Mouse (Mus musculus) c-Kit-positive CD71-negative TER-119-negative erythroid progenitor cells, embryonic 14.5 days (primary cell): ENCODE results near the gene Mrps5.

Source experiments
- DNase-seq: peaks from one replicate; pipeline ENCODE4 v3.0.0-alpha.2; 2013; ENCODE audit warnings: low read depth

Gene Mrps5

DNA sequence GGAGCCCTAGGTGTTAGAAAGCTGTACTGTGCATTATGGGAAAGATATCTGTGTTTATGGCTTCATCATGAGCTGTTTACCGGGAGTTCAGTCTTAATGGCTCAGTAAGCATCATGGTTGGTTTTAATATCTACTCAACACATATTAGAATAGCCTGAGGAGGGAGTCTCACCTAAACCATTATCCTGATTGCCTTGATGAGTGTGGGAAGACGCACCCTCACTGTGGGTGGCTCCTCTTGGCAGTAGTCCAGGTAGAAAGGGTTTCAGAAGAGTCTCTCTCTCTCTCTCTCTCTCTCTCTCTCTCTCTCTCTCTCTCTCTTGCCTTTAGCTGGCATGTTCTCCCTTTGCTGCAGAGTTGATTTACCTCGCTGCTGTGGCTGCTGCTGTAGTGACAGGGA lies 35.0 kb downstream of the Mrps5 start:
- no peak for DNase-seq

DNA sequence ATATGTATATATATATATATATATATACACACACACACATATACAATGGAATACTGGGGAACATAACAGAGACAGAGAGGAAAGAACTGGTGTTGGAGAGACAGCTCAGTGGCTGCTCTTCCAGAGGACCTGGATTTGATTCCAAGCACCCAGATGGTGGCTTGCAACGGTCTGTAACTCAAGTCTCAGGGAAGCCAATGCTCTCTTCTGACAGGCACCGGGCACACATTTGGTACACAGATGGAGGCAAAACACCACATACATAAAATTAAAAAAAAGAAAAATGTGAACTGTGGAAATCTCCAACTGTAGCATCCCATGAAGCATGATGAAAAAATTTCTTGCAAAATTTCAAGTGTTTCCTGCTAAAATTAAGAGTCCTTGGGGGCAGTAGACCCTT lies 37.8 kb downstream of the Mrps5 start:
- DNase-seq = no peak

DNA sequence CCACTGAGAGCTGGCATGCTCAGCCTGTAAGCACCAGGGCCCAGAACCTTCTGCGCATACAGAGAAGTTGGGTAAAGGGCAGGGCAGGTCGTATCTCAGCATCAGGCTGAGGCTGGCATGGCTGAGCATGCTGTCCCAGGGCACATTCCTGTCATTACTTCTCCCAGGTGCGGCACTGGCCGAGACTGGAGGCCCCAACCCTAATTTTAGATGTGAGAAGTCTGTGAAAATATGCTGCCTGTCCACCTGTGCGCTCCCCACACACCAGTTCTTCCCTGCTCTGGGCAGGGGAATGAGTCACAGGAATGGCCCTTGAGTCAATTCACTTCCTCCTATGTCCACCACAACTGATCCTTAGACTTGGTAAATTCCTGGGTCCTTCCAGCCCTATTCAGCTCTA lies 38.6 kb downstream of the Mrps5 start:
- DNase-seq = no peak

DNA sequence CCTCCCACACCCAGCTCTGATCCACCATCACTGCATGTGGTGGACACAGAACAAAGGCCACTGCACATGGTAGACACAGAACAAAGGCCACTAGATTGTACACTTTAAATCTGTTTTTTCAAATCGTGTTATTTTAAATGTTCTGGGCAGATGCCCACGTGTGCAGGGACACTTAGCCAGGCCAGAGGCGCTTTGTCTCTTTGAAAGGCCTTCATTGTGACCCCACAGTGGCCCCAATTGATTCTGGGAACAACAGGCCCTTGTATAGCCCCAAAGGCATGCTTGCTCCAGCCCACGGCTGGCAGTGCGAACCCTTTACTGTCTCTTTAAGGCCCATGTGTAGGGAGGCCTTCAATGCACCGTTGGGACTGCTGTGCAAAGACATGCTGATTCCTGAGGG lies 40.3 kb downstream of the Mrps5 start:
- DNase-seq = no peak

DNA sequence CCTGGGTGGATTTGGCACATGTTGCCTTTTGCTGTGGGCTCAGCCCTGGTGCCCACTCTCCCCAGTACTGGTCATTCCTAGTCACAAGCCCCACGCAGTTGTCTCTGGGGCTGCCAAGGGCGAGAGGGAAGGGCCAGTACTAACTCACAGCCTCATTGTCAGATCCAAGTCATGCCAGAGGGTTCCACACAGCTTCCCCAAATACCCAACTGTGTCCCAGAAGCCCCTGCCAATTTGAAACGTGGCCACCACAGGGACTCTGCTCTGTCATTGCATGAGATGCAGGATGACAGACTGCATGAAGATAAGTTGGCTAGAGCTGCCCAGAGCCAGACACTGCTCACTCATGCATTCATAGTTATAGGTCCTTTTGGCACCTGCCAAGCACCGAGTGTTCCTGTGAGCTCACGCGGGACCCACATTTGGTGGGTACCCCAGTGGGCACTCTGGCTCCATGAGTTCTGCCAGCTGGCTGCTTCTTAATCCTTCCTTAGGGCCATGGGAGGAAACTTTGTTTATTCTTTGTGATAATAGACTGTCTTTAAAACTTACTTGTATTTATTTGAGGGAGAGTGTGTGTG lies 41.1 kb downstream of the Mrps5 start:
- DNase-seq = no peak

DNA sequence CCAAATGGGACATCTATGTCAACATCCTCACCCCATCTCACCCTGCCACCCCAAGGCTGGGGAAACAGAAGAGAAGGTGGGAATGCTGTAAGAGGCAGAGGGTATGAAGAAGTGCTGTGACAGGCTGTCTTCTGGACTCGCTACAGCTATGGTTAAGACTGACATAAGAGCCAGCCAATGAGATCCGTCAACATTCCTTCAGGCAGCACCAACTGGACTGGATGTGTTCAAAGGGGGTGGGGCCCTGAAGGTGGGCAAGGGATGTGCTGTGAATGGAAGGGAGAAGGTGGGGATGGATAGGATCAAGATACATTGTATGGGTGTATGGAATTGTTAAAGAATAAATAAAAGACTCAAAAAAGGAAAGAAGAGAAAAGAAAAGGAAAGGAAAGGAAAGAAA lies 45.6 kb downstream of the Mrps5 start:
- no peak for DNase-seq

DNA sequence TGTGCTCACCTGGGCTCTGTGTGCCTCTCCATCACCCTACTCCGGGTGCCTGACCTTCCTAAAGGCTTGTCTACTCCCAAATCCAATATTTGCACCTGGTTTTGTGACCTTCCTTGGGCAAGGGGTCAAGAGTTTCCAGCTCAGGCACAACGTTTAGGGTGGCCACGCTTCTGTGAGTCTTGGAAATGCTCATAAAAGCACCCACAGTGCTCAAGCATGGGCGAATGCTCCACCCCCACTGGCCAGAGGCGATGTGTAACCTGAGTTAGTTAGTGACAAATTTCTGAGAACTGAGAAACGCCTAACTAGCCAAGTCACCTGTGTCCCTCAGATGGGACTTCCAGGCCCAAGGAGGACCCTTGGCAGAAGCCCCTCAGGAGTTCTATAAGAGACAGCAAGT lies 48.6 kb downstream of the Mrps5 start:
- DNase-seq = no peak

DNA sequence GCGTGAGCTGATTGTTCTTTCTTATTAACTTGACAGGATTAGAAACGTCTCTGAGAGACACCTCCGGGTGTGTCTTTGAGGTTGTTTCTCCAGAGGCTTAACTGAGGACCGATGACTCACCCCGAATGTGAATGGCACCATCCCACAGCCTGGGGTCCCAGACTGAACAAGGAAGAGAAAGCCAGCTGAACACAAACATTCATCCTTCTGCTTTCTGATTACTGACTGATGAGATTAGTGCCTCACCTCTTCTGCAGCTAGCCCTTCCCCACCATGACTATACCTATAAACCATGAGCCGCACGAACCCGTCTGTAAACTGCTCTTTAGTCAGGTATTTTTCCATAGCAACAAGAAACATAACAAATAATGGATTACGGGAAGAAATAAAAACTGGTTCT lies 52.0 kb downstream of the Mrps5 start:
- no peak for DNase-seq

DNA sequence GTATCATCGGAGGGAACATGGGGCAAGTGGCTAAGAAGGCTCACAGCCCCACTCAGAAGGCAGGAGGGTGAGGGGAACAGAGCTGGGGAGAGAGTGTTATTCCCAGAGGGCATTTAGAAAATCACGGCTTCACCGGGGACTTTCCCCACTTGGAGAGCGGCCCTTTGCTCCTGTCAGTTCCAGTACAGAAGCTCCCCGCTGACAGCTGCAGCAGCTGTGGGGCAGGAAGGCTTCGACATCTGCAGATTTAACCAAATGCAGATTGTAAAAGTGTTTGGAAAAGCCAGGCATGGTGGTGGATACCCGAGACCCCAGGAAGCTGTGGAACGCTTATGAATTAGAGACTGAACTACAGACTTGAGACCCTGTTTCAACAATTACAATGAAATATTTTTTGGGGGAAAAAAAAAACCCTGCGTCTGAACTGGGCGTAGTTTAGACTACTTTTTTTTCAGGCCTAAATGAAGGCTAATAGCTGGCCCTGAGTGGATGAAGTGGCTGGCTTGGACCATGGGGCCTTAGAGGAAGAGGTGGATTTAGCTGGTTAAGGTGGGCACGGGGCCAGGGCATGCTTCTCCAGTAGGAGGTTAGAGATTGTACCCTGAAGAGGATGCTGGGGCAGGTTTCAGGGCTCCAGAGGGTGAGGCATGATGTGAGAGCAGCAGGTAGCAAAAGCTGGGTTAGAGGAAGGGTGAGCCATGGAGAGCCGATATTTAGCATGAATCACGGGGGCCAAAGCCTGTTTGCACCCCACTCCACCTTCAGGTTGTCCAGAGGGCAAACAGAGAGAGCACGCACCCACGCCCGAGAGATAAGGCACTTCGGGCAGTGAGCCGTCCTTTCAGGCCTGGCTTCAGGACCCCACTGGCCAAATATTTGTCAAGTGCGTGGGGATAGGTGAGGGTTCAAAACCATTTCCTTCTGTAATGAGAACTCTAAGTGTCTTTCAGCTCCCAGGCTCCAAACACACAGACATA lies 57.0 kb downstream of the Mrps5 start:
- no peak for DNase-seq

DNA sequence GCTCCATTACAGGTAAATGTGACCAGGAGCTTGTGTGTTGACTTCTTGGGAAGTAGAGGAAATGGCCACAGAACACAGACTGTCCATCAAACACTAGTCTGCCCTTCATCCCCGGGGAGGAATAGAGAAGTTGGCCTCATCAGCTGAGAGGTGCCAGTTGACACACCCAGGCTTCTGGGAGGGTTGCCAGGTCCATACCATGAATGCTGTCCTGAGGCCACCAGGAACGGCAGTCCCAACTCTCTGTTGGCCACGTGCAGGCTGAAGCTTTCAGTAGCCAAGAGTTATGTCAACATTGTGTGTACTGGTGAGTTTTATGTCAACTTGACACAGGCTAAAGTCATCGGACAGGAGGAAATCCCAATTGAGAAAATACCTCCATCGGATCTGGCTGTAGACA lies 59.9 kb downstream of the Mrps5 start:
- DNase-seq = no peak

DNA sequence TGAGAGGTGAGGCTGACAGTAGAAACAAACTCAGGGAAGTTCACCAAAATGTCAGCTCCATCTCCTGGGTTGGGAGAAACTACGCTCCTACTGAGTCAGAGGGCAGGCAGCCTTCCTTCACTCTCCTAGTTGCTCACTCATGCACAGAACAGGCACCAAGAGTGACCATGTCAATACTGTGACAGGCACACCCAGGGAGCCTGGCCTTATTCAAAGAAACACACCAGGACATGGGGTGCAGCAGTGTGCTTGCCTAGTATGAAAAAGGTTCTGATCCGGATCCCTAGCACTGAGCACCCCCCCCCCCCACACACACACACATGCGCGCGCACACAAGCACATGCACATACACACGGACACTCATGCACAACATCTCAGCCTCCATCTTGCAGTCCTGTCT lies 61.1 kb downstream of the Mrps5 start:
- DNase-seq = no peak

DNA sequence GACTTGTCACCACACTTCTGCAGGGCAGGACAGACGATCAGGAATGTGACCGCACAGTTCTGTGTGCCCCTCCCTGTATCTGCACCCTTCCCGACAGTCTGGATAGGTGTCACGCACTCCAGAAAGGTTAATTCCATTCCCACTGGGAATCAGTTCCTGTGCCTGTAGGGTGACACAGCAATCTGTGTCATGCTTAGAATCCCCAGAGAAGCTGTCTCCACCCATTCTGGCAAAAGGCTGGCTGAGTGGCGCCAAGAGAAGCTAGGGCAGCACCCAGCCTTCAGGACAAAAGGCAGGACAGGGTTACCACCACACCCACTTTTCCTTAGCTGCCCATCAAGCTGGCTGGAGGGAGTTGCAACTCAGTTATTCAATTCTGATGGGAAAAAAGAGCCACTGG lies 62.9 kb downstream of the Mrps5 start:
- no peak for DNase-seq

DNA sequence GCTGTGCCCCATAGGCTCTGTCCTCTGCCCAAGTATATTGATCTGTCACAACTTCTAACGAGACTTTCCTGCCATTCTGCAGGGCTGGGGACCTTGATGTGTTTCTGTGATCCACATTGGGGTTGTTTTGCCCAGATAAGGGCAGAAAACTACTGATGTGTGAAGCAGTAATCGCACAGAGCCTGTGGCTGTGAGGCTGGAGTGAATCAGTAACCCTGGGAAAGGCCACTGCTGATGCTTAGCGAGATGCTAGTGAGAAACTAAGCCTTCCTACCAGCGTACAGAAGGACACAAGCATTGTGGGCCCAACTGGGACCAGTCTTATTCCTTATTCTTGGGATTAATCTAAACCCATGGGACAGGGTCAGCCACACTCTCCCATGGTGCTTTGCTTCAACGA lies 64.6 kb downstream of the Mrps5 start:
- no peak for DNase-seq

DNA sequence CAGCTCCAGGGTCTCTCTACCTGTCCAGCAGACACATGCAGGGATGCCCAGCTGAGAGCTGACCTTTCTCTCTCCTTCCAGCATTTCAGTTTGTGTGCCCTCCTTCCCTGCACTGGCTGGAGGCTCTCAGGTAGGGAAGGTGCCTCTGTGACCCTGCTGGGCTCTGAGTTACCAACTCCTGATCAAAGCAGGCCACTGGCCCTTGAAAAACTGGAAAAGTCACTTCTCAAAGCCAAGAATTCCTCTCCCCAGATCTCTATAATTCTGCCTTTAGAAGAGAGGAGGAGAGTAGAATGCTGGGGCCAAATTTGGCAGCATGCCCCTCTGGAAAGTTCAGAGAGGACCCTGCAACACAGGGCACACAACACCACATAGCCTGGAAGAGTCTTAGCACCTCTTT lies 65.3 kb downstream of the Mrps5 start:
- DNase-seq = no peak

DNA sequence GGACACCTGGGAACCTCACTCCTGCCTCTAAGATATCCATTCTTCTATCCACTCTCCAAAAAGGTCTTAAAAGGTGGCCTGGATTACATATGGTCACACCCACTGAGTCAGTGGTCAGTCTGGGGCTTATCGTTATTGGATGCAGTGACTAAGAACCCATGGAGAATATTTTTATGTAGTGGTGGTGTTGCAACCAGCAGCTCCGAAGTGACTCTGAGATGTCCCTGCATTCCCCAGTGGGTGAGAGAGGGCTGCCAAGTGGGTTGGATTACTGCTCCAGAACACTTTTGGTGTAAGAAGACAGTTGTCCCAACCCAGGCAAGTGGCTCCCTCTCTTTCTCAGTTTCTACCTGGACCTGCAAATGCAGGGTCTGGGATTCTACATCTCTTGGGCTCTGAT lies 65.8 kb downstream of the Mrps5 start:
- no peak for DNase-seq

DNA sequence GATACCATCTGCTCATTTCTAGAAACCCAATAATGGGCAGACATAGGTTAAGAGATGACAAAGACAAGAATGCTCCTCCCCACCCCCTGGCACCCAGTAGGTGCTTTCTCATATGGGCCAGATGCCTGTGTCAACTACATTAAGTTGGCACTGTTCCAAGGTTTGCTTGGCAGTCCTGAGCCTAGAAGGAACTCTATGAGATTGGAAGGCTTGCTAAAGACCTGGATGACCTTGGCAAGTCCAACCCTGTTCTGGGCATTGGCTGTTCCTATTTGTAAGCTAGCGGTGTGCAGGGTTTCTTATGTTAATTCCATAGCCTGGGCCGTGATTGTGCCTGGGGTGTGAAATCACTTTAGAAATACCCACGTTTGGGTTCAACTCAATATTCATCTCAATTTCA lies 67.8 kb downstream of the Mrps5 start:
- no peak for DNase-seq

DNA sequence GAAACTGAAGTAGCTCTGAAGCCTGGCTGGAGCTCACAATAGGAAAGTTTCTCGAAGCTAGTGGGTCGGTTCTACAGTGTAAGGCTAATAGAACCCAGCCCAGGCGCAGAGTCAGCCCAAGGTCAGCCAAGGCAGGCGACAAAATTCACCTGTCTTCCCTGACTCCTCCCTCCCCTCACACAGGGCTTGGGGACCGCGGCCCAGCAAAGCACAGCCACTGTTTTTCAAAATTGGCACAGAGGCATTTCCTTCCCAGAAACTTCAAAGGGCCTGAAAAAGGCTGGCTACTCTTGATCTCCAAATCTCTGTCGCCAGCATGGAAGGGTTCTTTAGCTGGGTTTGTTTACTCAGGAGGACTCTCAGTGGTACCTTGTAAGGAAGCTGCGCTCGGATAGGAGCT lies 68.4 kb downstream of the Mrps5 start:
- no peak for DNase-seq

DNA sequence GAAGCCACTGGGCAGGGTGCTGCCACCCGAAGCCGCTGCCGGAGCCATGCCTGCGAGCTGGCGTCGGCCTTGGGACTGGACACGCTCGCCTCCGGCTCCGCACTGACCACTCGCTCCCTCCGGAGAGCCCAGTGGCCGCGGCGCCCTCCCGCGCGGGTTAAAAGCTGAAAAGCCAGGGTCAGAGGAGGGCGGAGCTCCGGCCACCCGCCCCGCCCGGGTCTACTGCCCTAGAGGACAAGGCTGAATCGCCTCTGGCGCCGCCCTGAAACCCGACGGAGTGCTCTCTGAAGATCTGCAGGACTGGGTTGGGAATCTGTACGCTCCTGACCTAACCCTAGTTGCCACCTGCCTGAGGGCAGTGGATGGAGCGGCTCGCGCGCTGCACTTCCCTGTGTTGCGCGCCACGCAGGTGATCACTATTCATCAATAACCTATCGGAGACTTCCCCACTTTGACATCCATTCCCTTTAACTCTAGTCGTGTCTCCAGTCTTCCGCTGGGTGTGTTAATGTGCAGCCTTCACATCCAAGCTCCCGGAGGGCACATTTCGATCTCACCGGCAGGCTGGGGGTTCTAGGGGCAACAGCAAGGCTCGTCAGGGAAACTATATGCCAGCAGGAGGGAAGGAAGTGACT lies 69.2 kb downstream of the Mrps5 start, which contains the start of gene Mal:
Mal (minus strand) TSS at position 610 of the 635 bp plus-strand sequence.
- no peak for DNase-seq
